Mouse (Mus musculus) layer of hippocampus, postnatal 36 days (tissue): ENCODE measurements around the gene Stpg1. TPM values are rescaled to one million over a fixed set of nuclear protein-coding genes. Genes with fewer than 3 reads are reported as not detected.
A peak's percentile ranks its signal among the peaks of the same experiment; 100 is the strongest.

Source experiments
- DNase-seq, 2 experiments: peaks; one replicate each; pipeline ENCODE4 v3.0.0; 2022
- total RNA-seq, 2 experiments: library from RNA; stranded (reverse); gene quantifications; 2 replicates each; pipeline ENCODE4 v1.2.3; 2021

The Stpg1 gene
- total RNA-seq, 2 experiments from 2014 or later, result 1.1 to 1.8 TPM

DNA sequence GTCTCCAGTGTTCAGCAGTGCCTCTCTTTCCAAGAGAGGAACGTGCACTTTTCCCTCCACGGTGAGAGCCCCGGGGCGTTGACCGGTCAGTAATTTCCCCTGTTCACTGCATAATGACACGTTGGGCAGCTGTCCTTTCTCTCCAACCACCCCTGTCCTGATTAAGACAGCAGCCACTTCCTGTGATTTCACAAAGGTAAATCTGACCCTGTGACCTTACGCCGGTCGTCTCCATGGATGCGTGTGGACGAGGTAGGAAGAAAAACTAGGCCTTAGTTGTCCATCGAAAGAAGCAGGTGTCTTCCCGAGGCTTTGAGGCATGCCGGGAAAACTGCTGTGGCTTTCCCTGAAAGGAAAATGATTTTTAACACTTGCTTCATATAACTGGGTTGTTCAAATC, 20.3 kb downstream of the Stpg1 start:
- DNase-seq, result no peak

GRCm38 (mm10) chr4:135516351-135517316, 22.0 kb downstream of the Stpg1 start:
- DNase-seq, result peak in 1 of 2 experiments; percentile 23

GRCm38 (mm10) chr4:135518135-135518534, 23.5 kb downstream of the Stpg1 start:
- DNase-seq, result no peak

GRCm38 (mm10) chr4:135520421-135520820, 25.8 kb downstream of the Stpg1 start:
- DNase-seq, result no peak

DNA sequence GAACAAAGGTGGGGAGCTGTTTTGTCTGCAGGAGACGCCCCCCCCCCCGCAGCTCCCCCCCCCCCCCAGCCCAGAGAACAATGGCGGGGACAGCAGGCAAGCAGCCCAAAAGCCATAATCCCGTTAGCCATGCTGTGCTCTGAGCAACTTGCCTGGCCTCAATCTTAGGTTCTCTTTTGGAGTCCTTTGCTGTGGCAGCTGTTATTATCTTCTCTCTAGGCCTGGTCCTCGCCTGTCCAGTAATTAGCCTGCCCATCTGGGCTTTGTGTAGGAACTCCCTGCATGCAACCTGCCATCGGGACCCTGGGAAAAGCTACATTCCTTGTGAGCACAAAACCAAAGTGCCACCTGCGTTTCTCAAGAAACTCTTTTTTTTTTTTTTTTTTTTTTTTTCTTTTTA, 29.3 kb downstream of the Stpg1 start:
- DNase-seq, result no peak

DNA sequence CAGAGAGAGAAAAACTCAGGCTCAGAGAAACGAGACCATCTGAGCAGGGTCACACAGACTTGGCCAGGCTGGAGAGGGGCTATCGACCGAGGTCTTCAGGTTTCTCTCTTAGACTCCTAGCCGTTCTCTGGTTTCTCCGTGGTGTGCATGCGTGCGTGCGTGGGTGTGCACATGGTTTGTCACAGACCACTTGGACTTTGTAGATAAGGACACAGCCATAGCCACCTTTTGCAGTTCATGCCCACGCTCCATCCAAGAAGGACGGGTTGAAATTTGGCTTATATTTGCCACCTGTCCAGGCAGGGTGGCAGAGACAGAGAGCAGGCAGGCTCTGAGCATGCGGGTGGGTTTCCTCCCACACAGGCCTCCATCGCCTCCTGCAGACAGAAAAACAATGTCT, 30.5 kb downstream of the Stpg1 start:
- no peak for DNase-seq

- no peak for DNase-seq
Observed at GRCm38 (mm10) chr4:135526039-135526710, 31.6 kb downstream of the Stpg1 start.

- no peak for DNase-seq
Observed at GRCm38 (mm10) chr4:135530270-135530669, 35.7 kb downstream of the Stpg1 start.

DNA sequence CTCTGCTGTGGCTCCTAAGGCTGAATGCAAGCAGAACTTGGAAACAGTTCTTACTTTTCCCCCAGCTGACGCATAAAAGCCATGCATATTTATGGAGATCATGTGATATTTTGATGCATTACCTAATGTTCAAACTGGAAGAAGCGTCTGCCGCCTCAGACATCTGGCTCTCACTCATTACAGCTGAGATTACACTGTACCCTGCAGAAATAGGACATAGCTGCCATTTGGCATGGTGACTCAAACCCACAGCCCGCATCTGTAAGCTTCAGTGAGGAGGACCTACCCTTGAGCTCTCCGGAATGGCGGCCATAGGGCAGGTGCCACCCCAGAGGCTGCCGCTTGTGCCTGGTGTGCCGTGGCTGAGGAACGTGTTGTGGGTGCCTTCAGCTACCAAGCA, 36.6 kb downstream of the Stpg1 start:
- peak; percentile 45 to 50 for DNase-seq

DNA sequence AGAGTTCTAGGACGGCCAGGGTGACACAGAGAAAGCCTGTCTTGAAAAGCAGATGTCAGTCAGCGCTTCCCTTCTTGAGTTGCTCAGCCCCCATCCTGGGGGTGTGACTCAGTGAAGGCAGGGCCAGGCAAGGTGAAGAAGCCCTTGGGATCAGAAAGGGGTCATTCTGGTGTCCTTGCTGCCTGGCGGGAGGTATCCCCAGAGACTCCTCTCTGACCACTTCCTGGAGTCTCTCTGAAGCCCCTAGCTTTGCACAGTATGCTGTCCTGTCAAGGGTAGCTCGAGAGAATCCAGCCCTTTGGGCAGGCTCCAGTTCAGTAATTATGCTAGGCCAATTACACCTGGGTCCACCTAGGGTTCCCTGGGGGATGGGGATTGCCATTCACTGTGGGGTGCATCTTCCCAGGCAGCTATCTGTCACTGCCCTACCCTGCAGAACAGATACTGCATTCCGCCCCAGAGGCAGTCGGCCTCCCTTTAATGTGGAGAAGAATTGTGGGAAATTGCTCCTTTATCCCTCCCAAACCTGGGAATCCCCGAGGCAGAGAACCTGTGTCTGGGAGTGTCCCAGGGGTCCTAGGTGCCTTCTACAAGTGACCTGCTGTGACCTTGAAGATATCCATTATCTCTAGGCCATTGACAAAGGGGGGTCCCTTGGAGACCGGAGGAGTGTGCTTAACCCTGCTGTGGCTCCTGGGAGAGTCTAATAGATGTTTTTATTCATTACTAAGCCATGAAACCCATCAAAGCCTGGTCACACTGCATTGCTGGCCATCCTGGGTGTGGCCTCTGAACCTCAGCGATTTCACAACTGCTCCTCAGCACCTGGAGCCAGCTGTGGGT, 37.4 kb downstream of the Stpg1 start:
- no peak for DNase-seq

DNA sequence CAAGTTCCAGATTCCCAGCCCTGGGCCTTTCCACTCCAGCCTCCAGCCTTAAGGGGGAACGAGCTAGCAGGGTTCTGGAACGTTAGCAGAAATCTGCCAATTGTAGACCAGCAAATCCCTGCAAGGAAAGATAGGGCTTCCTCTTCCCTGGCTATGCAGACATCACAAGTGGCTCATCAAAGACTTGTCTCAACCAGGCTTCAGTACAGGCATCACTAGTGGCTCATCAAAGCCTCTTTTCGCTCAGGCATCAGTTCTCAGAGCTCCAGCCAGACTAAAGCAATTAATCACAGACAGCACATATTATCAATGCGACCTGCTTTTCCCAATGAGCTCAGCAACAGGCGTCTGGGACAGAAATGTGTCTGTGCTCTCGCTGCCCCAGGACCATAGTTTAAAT, 38.4 kb downstream of the Stpg1 start:
- no peak for DNase-seq

DNA sequence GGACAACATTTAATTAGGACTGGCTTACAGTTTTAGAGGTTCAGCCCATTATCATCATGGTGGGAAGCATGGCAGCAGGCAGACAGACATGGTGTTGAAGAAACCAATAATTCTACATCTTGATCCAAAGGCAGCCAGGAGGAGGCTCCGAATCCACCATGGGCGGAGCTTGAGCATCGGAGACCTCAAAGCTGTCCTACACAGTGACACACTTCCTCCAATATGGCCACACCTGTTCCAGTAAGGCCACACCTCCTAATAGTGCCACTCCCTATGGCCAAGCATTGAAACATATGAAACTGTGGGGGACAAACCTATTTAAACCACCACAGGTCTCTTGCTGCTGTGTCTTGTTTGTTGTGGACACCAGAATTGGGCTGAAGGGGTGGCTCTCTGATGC, 40.4 kb downstream of the Stpg1 start:
- no peak for DNase-seq

DNA sequence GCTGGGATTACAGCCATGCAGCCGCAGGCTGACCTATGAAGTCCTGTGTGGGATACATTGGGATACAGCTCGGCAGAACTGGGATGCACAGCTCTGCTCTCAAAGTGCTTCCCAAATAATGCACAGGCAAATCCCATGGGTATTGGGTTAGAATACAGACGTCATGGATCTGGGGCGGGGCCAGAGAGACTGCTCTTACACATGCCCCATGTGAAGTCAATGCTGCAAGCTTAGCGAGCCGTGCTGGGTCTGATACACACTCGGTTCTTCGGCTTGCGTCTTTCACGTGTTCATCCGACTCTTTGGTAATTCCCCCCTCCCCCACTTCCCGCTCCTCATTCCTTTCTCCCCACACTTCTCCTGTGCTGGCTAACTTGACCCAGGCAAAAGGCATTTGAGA, 44.5 kb downstream of the Stpg1 start:
- no peak for DNase-seq

- DNase-seq, result no peak
Observed at GRCm38 (mm10) chr4:135540057-135540456, 45.5 kb downstream of the Stpg1 start.

- DNase-seq, result no peak
Observed at GRCm38 (mm10) chr4:135544284-135544683, 49.7 kb downstream of the Stpg1 start.

GRCm38 (mm10) chr4:135545080-135545511, 50.5 kb downstream of the Stpg1 start:
- DNase-seq, result no peak

GRCm38 (mm10) chr4:135546008-135546407, 51.4 kb downstream of the Stpg1 start:
- DNase-seq, result no peak

DNA sequence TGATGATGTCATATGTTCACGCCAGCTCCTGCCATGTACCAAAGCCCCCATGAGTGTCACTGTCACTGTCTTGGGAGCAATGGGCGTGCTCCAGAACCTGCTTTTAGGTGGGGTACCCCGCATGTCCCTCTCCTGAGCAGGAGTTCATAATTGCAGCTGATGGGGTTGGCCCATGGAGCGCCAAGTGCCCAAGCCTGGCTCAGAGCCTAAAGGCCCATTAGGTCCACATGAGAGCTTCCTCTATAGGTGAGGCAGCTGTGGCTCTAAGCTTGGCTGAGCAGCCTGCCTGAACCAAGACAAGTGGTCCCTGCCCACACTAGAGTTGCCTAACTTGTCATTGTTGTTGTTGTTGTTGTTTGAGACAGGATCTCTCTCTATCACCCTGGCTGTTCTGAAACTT, 52.2 kb downstream of the Stpg1 start:
- DNase-seq, result no peak

DNA sequence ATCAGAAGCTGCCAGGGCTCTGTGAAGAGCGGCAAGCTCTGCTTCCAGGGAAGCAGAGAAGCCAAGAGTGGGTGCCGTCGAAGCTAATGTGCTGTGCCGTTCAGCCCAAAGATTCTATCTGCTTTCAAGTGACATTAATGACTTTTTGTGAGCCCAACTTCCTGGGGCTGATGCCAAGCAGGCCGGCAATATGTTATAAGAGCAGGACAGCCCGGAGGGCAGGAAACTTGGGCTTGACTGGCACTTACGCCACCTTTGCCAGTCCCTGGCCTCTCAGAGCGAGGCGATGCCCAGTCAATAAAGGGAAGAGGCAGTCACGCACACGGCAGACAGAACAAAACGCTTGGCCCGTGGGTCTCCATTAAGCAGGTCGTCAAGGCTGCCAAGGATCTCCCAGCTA, 53.0 kb downstream of the Stpg1 start:
- no peak for DNase-seq

DNA sequence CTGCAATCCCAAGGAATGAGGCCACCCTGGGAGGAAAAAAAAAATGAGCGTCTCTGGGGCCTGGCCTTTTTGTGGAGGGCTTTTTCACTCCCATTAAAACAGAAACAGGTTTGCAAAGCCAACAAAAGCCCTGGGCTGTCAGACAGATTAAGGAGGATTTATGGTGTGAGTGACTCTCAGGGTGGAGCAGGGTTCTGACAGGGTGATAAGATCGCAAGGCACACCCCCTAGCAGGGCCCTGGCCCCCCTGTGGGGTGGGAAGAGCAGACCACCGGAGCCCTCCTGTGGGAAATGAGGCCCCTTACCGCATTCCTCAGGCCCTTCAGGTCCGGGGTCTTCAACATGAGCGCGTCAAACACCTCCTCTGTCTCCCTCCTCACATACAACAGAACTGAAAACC, 53.5 kb downstream of the Stpg1 start:
- DNase-seq, result no peak

- DNase-seq, result no peak
Observed at GRCm38 (mm10) chr4:135548521-135549077, 54.0 kb downstream of the Stpg1 start.

DNA sequence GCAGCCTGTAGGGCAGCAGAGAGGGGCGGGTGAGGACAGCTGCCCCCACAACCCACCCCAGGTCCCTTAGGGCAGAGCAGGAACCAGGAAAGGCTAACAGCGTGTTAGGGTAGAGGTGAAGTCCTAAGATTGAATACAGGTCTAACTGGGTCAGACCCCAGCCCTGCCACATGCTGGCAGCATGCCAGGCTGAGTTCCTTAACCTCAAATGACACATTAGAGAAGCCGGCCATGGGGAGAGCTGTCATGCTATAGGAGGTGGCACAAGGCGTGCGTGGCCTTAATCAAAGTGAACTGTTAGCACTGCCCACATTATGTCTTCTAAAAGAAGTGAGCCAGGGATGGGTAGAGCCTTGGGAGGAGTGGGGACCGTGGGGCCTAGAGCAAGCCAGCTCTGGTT, 54.7 kb downstream of the Stpg1 start:
- no peak for DNase-seq
